Mouse (Mus musculus) forebrain, embryonic 10.5 days (tissue): ENCODE results near the gene Slc12a9. TPM values are rescaled to one million over a fixed set of nuclear protein-coding genes. Genes with fewer than 3 reads are reported as not detected.
A peak's percentile ranks its signal among the peaks of the same experiment; 100 is the strongest.

Experiments
- DNase-seq: peaks from one replicate; pipeline ENCODE4 v3.0.0-alpha.2; 2017; ENCODE audit warnings: low spot score; ENCODE audit errors: extremely low spot score
- H3K27ac ChIP-seq: fragments of 300-500 bp; sonication (generic); 2 replicates; pipeline ENCODE4 v1.5.1; 2016; ENCODE audit warnings: mild to moderate bottlenecking
- H3K27me3 ChIP-seq: fragments of 300-500 bp; sonication (generic); 2 replicates; pipeline ENCODE4 v1.6.1; 2016; ENCODE audit warnings: mild to moderate bottlenecking; ENCODE audit not compliant: poor library complexity, severe bottlenecking
- H3K36me3 ChIP-seq: fragments of 300-500 bp; sonication (generic); replicated peaks from 2 replicates; pipeline ENCODE4 v1.6.1; 2016; ENCODE audit warnings: mild to moderate bottlenecking, moderate library complexity
- H3K4me1 ChIP-seq: fragments of 300-500 bp; sonication (generic); 2 replicates; pipeline ENCODE4 v1.6.1; 2016
- H3K4me3 ChIP-seq: fragments of 300-500 bp; sonication (generic); 2 replicates; pipeline ENCODE4 v1.5.1; 2016; ENCODE audit warnings: mild to moderate bottlenecking, moderate library complexity
- H3K9me3 ChIP-seq: fragments of 300-500 bp; sonication (generic); 2 replicates; pipeline ENCODE4 v1.6.1; 2016; ENCODE audit warnings: mild to moderate bottlenecking, moderate library complexity
- WGBS: fragments of 180-500 bp; shearing (Covaris S2); methylation state at CpG from one replicate; pipeline ENCODE4 v1.1.7; 2016; 5-methylcytosine and 5-hydroxymethylcytosine counted together
- polyA plus RNA-seq: library from polyadenylated mRNA; unstranded; fragments of >200 nt; fragmentation: Nextera tagmentation; extraction: Ambion mirVana; gene quantifications from 2 replicates; pipeline ENCODE4 v1.2.1, GENCODE M21; 2016

The Slc12a9 gene
- polyA plus RNA-seq, 1 experiment from 2014 or later, result 10.6 TPM

- no peaks in the 10 kb centered on the region for H3K9me3 ChIP-seq
- H3K4me1 ChIP-seq, result peaks cover 22% of the 10 kb centered on the region
- H3K27me3 ChIP-seq, result 0 out of 2 replicates have a peak, but pooled peaks cover 6% of the 10 kb centered on the region
- H3K36me3 ChIP-seq, result peaks cover 61% of the 10 kb centered on the region
- H3K27ac ChIP-seq, result no peak overlapping the region
- WGBS, result 82% methylated on average over 1 of the region's 1 CpGs
- no peak overlapping the region for H3K4me3 ChIP-seq
- no peak for DNase-seq
Observed at GRCm38 (mm10) chr5:137318570-137318969, 14.8 kb downstream of the Slc12a9 start.

GRCm38 (mm10) chr5:137317361-137317760 is 16.0 kb downstream of the Slc12a9 start:
- H3K9me3 ChIP-seq, result no peaks in the 10 kb centered on the region
- WGBS, result 93% methylated on average over 8 of the region's 8 CpGs
- 0 out of 2 replicates have a peak, but pooled peaks cover 6% of the 10 kb centered on the region for H3K27me3 ChIP-seq
- H3K36me3 ChIP-seq, result peaks cover 55% of the 10 kb centered on the region
- peaks cover 34% of the 10 kb centered on the region for H3K4me1 ChIP-seq
- H3K4me3 ChIP-seq, result no peak overlapping the region
- no peak for DNase-seq
- H3K27ac ChIP-seq, result no peak overlapping the region

GRCm38 (mm10) chr5:137315084-137315903 is 18.1 kb downstream of the Slc12a9 start:
- H3K36me3 ChIP-seq, result peaks cover 56% of the 10 kb centered on the region

GRCm38 (mm10) chr5:137314193-137315083 is 19.0 kb downstream of the Slc12a9 start, which contains the start of gene Trip6:
Gene Trip6, minus strand, starts transcription at chr5:137314404.
- peak; percentile 94 for DNase-seq
- Histone ChIP-seq H3K27me3 (0 out of 2 replicates have a peak, but pooled peaks cover 6% of the 10 kb centered on the region), H3K27ac (peak within 1 kb of the TSS; percentile 96), H3K4me1 (peaks cover 44% of the 10 kb centered on the region), H3K36me3 (peaks cover 56% of the 10 kb centered on the region), H3K4me3 (peak within 1 kb of the TSS; percentile 74), H3K9me3 (no peaks in the 10 kb centered on the region)
- WGBS, result 9% methylated on average over 30 of the region's 30 CpGs

More at GRCm38 (mm10) chr5:137315084-137315903, 18.1 kb downstream of the Slc12a9 start:
- Histone ChIP-seq H3K9me3 (no peaks in the 10 kb centered on the region), H3K4me1 (peaks cover 44% of the 10 kb centered on the region), H3K4me3 (peak overlapping the region; percentile 74), H3K27me3 (0 out of 2 replicates have a peak, but pooled peaks cover 6% of the 10 kb centered on the region), H3K27ac (peak overlapping the region; percentile 96)
- peak; percentile 49 for DNase-seq
- WGBS, result 38% methylated on average over 30 of the region's 30 CpGs

- peaks cover 6% of the 10 kb centered on the region; the same call in 1 of the 2 replicates for H3K9me3 ChIP-seq
- H3K27ac ChIP-seq, result peak overlapping the region; percentile 96
- no peak for DNase-seq
- H3K27me3 ChIP-seq, result 0 out of 2 replicates have a peak, but pooled peaks cover 6% of the 10 kb centered on the region
- H3K36me3 ChIP-seq, result peaks cover 59% of the 10 kb centered on the region
- peaks cover 44% of the 10 kb centered on the region for H3K4me1 ChIP-seq
- peak overlapping the region; percentile 74 for H3K4me3 ChIP-seq
- WGBS, result 2% methylated on average over 22 of the region's 22 CpGs
Observed at GRCm38 (mm10) chr5:137313466-137314192, 19.8 kb downstream of the Slc12a9 start.

GRCm38 (mm10) chr5:137308356-137308755 is 25.0 kb downstream of the Slc12a9 start:
- Histone ChIP-seq H3K4me1 (peaks cover 60% of the 10 kb centered on the region), H3K27me3 (no peaks in the 10 kb centered on the region), H3K9me3 (peaks cover 7% of the 10 kb centered on the region; the same call in 1 of the 2 replicates), H3K36me3 (peaks cover 75% of the 10 kb centered on the region), H3K27ac (peak overlapping the region; percentile 97), H3K4me3 (peak overlapping the region; percentile 95)
- WGBS, result 93% methylated on average over 4 of the region's 4 CpGs
- DNase-seq, result no peak

- H3K9me3 ChIP-seq, result peaks cover 7% of the 10 kb centered on the region; the same call in 1 of the 2 replicates
- no peaks in the 10 kb centered on the region for H3K27me3 ChIP-seq
- peaks cover 52% of the 10 kb centered on the region for H3K4me1 ChIP-seq
- peak; percentile 94 for DNase-seq
- H3K4me3 ChIP-seq, result peak within 1 kb of the TSS; percentile 95
- under 1% methylated on average over 69 of the region's 72 CpGs for WGBS
- peaks cover 79% of the 10 kb centered on the region for H3K36me3 ChIP-seq
- peak within 1 kb of the TSS; percentile 97 for H3K27ac ChIP-seq
Observed at GRCm38 (mm10) chr5:137307071-137307912, 26.1 kb downstream of the Slc12a9 start, which contains the start of gene Srrt. Gene Srrt, minus strand, starts transcription at chr5:137307674.

- Histone ChIP-seq H3K4me3 (peak overlapping the region; percentile 95), H3K27me3 (no peaks in the 10 kb centered on the region), H3K9me3 (peaks cover 7% of the 10 kb centered on the region; the same call in 1 of the 2 replicates), H3K27ac (peak overlapping the region; percentile 97), H3K4me1 (peaks cover 50% of the 10 kb centered on the region), H3K36me3 (peaks cover 79% of the 10 kb centered on the region)
- DNase-seq, result no peak
- 21% methylated on average over 12 of the region's 12 CpGs for WGBS
Observed at GRCm38 (mm10) chr5:137306439-137307005, 26.9 kb downstream of the Slc12a9 start.

- Histone ChIP-seq H3K4me1 (peaks cover 54% of the 10 kb centered on the region), H3K27ac (no peak overlapping the region), H3K9me3 (peaks cover 7% of the 10 kb centered on the region; the same call in 1 of the 2 replicates), H3K36me3 (peaks cover 79% of the 10 kb centered on the region), H3K4me3 (peak overlapping the region; percentile 95), H3K27me3 (no peaks in the 10 kb centered on the region)
- 84% methylated on average over 3 of the region's 3 CpGs for WGBS
- no peak for DNase-seq
Observed at GRCm38 (mm10) chr5:137305822-137306221, 27.6 kb downstream of the Slc12a9 start.

GRCm38 (mm10) chr5:137304816-137305215 is 28.6 kb downstream of the Slc12a9 start:
- Histone ChIP-seq H3K4me3 (peak overlapping the region; percentile 95), H3K4me1 (peaks cover 54% of the 10 kb centered on the region), H3K27me3 (no peaks in the 10 kb centered on the region), H3K27ac (no peak overlapping the region), H3K9me3 (peaks cover 7% of the 10 kb centered on the region; the same call in 1 of the 2 replicates), H3K36me3 (peaks cover 79% of the 10 kb centered on the region)
- no peak for DNase-seq
- WGBS, result 83% methylated on average over 4 of the region's 4 CpGs

- H3K36me3 ChIP-seq, result peaks cover 79% of the 10 kb centered on the region
- no peak overlapping the region for H3K27ac ChIP-seq
- DNase-seq, result no peak
- peaks cover 54% of the 10 kb centered on the region for H3K4me1 ChIP-seq
- WGBS, result 88% methylated on average over 3 of the region's 3 CpGs
- no peaks in the 10 kb centered on the region for H3K27me3 ChIP-seq
- peaks cover 6% of the 10 kb centered on the region; the same call in 1 of the 2 replicates for H3K9me3 ChIP-seq
- H3K4me3 ChIP-seq, result peak overlapping the region; percentile 95; the same call in 1 of the 2 replicates
Observed at GRCm38 (mm10) chr5:137304165-137304564, 29.2 kb downstream of the Slc12a9 start.
